Mouse (Mus musculus): ENCODE measurements around the gene Tkfc. TPM values are rescaled to one million over a fixed set of nuclear protein-coding genes. Genes with fewer than 3 reads are reported as not detected.
"Not testable (repeated sequence)": the region's sequence is repeated elsewhere in the genome, so short reads cannot be mapped to it uniquely, and the experiment has no call there.

Gene Tkfc
- polyA plus RNA-seq, 1 experiment from 2014 or later: 15.7 TPM

DNA sequence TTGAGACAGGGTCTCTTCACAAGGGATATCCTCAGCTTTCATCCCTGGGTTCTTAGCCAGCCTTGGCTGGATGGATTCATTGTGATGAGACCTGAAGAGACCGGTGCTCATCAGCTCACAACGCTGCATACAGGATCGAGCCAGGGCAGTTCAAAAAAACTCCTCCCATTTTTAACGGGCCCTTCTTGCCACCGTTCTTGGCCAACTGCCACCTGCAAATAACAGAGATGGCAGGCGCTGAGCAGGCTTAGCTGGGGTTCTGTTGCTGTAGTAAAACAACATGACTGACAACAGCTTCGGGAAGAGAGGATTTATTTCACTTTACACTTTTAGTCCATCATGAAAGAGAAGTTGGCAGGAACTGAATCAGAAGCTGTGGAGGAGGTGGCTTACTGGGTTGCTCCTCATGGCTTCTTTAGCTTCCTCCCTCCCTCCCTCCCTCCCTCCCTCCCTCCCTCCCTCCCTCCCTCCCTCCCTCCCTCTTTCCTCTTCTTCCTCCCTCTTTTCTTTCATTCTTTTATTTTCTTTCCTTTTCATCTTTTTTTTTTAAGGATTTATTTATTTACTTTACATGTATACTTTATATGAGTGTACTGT lies 21.8 kb downstream of the Tkfc start:
- Histone ChIP-seq H3K36me3 (peaks cover 25% of the 10 kb centered on the region), H3K4me2 (replicated peaks) (no peak overlapping the region), H3K9me3 (no peaks in the 10 kb centered on the region), H3K4me3 (no peak overlapping the region), H3K4me1 (peaks cover 1% of the 10 kb centered on the region; the same call in 1 of the 2 replicates), H3K27me3 (no peaks in the 10 kb centered on the region), H3K9ac (no peak overlapping the region), H3K27ac (no peak overlapping the region)
- WGBS: 58% methylated on average over 7 of the region's 7 CpGs
- no peak for ATAC-seq (ENCODE audit: low FRiP score, low read depth)

- 81% methylated on average over 6 of the region's 6 CpGs for WGBS
- Histone ChIP-seq H3K4me2 (replicated peaks) (no peak overlapping the region), H3K27ac (no peak overlapping the region), H3K4me3 (no peak overlapping the region), H3K9ac (no peak overlapping the region), H3K36me3 (peaks cover 16% of the 10 kb centered on the region), H3K27me3 (no peaks in the 10 kb centered on the region), H3K4me1 (peaks cover 11% of the 10 kb centered on the region), H3K9me3 (no peaks in the 10 kb centered on the region)
- ATAC-seq (ENCODE audit: low FRiP score, low read depth): no peak
These were observed 23.5 kb downstream of the Tkfc start for GRCm38 (mm10) chr19:10581984-10582383.

- 87% methylated on average over 3 of the region's 3 CpGs for WGBS
- Histone ChIP-seq H3K9ac (no peak overlapping the region), H3K4me1 (peaks cover 18% of the 10 kb centered on the region), H3K27ac (no peak overlapping the region), H3K9me3 (no peaks in the 10 kb centered on the region), H3K4me2 (replicated peaks) (no peak overlapping the region), H3K36me3 (peaks cover 16% of the 10 kb centered on the region), H3K4me3 (no peak overlapping the region), H3K27me3 (no peaks in the 10 kb centered on the region)
- no peak for ATAC-seq (ENCODE audit: low FRiP score, low read depth)
These were observed 24.7 kb downstream of the Tkfc start for GRCm38 (mm10) chr19:10580761-10581160.

DNA sequence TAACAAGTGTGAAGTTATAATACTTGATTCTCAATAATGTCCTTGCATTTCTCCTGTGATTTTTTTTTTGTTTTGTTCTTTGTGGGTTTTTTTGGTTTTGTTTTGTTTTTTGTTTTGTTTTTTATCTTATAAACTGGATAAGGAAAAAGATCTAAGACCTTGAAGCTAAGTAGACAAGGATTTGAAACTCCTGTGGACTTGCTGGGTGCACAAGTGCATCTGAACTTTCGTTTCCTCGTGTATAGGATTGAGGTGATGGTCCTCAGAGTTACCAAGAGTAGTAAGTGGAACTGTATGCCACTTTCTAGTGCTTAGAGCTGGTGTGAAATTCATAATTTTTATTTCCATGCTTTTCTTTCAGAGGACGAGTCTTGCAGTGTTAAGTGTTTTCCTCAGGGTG lies 25.4 kb downstream of the Tkfc start:
- Histone ChIP-seq H3K27me3 (no peaks in the 10 kb centered on the region), H3K27ac (no peak overlapping the region), H3K4me2 (replicated peaks) (no peak overlapping the region), H3K36me3 (peaks cover 18% of the 10 kb centered on the region), H3K4me1 (peaks cover 19% of the 10 kb centered on the region), H3K4me3 (no peak overlapping the region), H3K9ac (no peak overlapping the region), H3K9me3 (no peaks in the 10 kb centered on the region)
- ATAC-seq (ENCODE audit: low FRiP score, low read depth): no peak
- WGBS: 79% methylated on average over 3 of the region's 3 CpGs

DNA sequence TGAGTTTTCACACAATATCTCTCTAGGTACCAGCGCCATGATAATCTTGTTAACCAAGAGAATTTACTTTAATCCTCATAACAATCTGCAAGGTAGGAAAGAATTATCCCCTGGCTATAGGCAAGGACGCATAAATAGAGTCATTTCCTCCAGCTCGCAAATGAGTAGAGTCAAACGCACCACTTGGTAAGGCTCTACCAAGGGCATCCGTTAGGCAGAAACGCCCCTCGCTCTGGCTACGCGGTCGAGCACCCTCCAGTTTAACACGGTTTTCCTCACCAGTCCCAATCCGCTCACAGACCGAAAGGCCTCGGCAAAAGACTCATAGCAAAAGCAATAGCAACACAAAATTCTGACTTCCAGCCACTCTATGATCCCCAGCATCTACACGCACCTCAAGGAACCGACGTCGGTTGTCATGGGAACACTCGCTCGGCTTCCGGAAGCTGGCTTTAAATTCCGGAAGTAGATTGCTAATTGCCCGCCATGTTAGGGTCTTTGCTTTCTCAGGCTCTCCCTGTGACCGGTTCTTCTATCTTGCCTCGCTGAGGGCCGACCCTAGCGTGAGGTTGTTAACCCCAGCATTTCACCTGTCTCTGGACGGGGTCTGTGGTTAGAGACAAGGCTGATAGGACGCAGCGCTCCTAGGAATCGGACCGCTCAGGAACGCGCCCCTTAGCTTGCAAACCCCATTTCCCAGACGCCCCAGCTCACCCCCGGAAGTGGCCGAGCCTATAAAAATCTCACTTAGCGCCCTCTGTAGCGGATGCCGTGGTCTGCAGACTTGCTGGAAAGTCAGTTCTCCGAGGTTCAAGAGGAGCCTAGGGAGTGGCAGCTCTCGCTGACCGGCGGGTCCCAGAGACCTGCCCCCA lies 28.5 kb downstream of the Tkfc start, which contains the start of the genes Cyb561a3 and Tmem138:
TSS of gene Cyb561a3 (plus strand) at position 483 of the 872 bp plus-strand sequence.
TSS of gene Tmem138 (minus strand) at position 673 of the 872 bp plus-strand sequence.
- peak within 1 kb of the TSS; percentile 70 for H3K4me3 ChIP-seq
- peak within 1 kb of the TSS; percentile 84 for H3K9ac ChIP-seq
- peaks cover 37% of the 10 kb centered on the region for H3K36me3 ChIP-seq
- no peaks in the 10 kb centered on the region for H3K9me3 ChIP-seq
- H3K4me2 ChIP-seq (replicated peaks): peak within 1 kb of the TSS; percentile 80
- peak; percentile 94 for ATAC-seq (ENCODE audit: low FRiP score, low read depth)
- WGBS: under 1% methylated on average over 44 of the region's 44 CpGs
- H3K4me1 ChIP-seq: peaks cover 19% of the 10 kb centered on the region
- no peaks in the 10 kb centered on the region for H3K27me3 ChIP-seq
- peak within 1 kb of the TSS; percentile 90 for H3K27ac ChIP-seq

- WGBS: 91% methylated on average over 6 of the region's 6 CpGs
- no peak overlapping the region for H3K4me2 ChIP-seq (replicated peaks)
- H3K9ac ChIP-seq: no peak overlapping the region
- H3K27me3 ChIP-seq: no peaks in the 10 kb centered on the region
- no peaks in the 10 kb centered on the region for H3K9me3 ChIP-seq
- H3K36me3 ChIP-seq: peaks cover 57% of the 10 kb centered on the region
- no peak overlapping the region for H3K27ac ChIP-seq
- ATAC-seq (ENCODE audit: low FRiP score, low read depth): no peak
- no peak overlapping the region for H3K4me3 ChIP-seq
- no peaks in the 10 kb centered on the region for H3K4me1 ChIP-seq
These were observed 35.8 kb downstream of the Tkfc start for GRCm38 (mm10) chr19:10569627-10570026.

GRCm38 (mm10) chr19:10565217-10565616 lies 40.2 kb downstream of the Tkfc start:
- H3K4me2 ChIP-seq (replicated peaks): no peak overlapping the region
- WGBS: 84% methylated on average over 4 of the region's 4 CpGs
- H3K4me3 ChIP-seq: no peak overlapping the region
- peaks cover 16% of the 10 kb centered on the region for H3K36me3 ChIP-seq
- no peak for ATAC-seq (ENCODE audit: low FRiP score, low read depth)
- H3K27me3 ChIP-seq: no peaks in the 10 kb centered on the region
- no peak overlapping the region for H3K9ac ChIP-seq
- no peak overlapping the region for H3K27ac ChIP-seq
- no peaks in the 10 kb centered on the region for H3K4me1 ChIP-seq
- H3K9me3 ChIP-seq: no peaks in the 10 kb centered on the region

- no peaks in the 10 kb centered on the region for H3K27me3 ChIP-seq
- no peak overlapping the region for H3K4me2 ChIP-seq (replicated peaks)
- 82% methylated on average over 6 of the region's 6 CpGs for WGBS
- H3K4me3 ChIP-seq: no peak overlapping the region
- H3K36me3 ChIP-seq: peaks cover 7% of the 10 kb centered on the region
- no peak overlapping the region for H3K9ac ChIP-seq
- ATAC-seq (ENCODE audit: low FRiP score, low read depth): no peak
- no peak overlapping the region for H3K27ac ChIP-seq
- no peaks in the 10 kb centered on the region for H3K9me3 ChIP-seq
- no peaks in the 10 kb centered on the region for H3K4me1 ChIP-seq
These were observed 41.2 kb downstream of the Tkfc start for GRCm38 (mm10) chr19:10564278-10564677.

DNA sequence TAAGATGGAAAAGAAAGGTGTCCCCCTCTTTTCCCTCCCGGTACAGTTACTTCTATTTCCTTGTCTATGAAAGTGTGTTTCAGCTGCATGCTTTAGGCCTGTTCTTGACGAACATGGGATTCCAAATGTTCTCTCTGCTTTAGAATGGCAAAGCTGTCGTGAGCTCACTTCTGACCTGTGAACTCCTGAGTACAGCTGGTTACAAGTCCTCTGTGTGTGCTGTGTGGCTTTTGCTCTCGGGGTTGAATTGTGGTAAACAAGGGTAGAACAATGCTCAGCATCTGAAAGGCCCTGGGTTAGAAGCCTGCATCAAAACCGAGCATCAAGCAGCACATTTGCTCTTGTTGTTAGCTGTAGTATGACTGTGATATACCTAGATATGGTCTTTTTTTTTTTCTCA lies 43.1 kb downstream of the Tkfc start:
- H3K27ac ChIP-seq: no peak overlapping the region
- no peak overlapping the region for H3K4me3 ChIP-seq
- H3K4me1 ChIP-seq: no peaks in the 10 kb centered on the region
- H3K9ac ChIP-seq: no peak overlapping the region
- H3K9me3 ChIP-seq: no peaks in the 10 kb centered on the region
- no peaks in the 10 kb centered on the region for H3K36me3 ChIP-seq
- no peaks in the 10 kb centered on the region for H3K27me3 ChIP-seq
- no peak for ATAC-seq (ENCODE audit: low FRiP score, low read depth)
- no peak overlapping the region for H3K4me2 ChIP-seq (replicated peaks)
- WGBS: 62% methylated on average over 5 of the region's 5 CpGs

DNA sequence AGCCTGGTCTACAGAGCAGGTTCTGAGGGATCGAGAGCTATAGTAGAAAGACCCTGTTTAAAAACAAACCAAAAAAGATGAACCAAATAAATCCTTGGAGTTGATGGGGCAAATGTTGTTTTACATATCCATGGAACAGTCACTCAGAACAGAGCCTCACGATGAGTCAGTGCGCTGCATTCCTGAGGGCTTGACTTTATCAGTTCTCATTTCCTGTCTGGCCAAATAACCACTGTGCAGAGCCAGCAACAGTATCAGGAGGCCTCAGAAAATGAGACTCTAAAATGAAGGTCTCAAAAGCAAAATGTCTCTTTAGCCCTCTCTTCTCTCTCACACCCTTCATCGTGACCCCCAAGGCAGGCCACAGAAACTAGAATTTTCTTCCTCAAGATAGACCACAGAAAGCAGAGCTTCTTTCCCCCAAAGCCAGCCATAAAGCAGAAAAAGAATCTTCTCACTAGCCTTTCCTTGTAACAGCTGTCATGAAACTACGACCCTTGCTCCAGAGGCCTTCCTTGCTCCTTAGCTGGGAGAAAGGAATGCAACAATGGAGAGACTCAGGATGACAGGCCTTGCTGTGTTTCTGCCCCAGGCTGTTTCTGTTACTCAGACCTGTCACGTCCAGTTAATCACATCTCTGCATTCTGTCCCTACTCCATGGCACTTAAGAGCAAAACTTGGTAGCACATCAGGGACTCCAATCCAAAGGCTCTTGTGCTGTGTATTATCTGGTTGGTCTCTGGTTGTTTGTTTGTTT lies 43.7 kb downstream of the Tkfc start:
- WGBS: 56% methylated on average over 6 of the region's 6 CpGs
- no peaks in the 10 kb centered on the region for H3K36me3 ChIP-seq
- no peak for ATAC-seq (ENCODE audit: low FRiP score, low read depth)
- no peak overlapping the region for H3K9ac ChIP-seq
- H3K27me3 ChIP-seq: no peaks in the 10 kb centered on the region
- peaks cover 1% of the 10 kb centered on the region for H3K4me1 ChIP-seq
- H3K9me3 ChIP-seq: no peaks in the 10 kb centered on the region
- no peak overlapping the region; the same call in 1 of the 2 replicates for H3K27ac ChIP-seq
- no peak overlapping the region for H3K4me2 ChIP-seq (replicated peaks)
- H3K4me3 ChIP-seq: no peak overlapping the region

GRCm38 (mm10) chr19:10560108-10560507 lies 45.3 kb downstream of the Tkfc start:
- WGBS: 37% methylated on average over 5 of the region's 5 CpGs
- Histone ChIP-seq H3K4me3 (no peak overlapping the region), H3K9me3 (no peaks in the 10 kb centered on the region), H3K9ac (peak overlapping the region; percentile 2; the same call in 1 of the 2 replicates), H3K36me3 (no peaks in the 10 kb centered on the region), H3K4me1 (peaks cover 9% of the 10 kb centered on the region), H3K4me2 (replicated peaks) (no peak overlapping the region), H3K27me3 (no peaks in the 10 kb centered on the region), H3K27ac (no peak overlapping the region)
- no peak for ATAC-seq (ENCODE audit: low FRiP score, low read depth)

GRCm38 (mm10) chr19:10557837-10558375 lies 47.5 kb downstream of the Tkfc start:
- ATAC-seq (ENCODE audit: low FRiP score, low read depth): not testable (repeated sequence)
- 73% methylated on average over 4 of the region's 4 CpGs for WGBS

More at GRCm38 (mm10) chr19:10557837-10558375, 47.5 kb downstream of the Tkfc start:
- H3K27me3 ChIP-seq; H3K4me3 ChIP-seq; H3K36me3 ChIP-seq; H3K4me2 ChIP-seq (replicated peaks); H3K27ac ChIP-seq; H3K9me3 ChIP-seq; H3K9ac ChIP-seq: not testable (repeated sequence)
- H3K4me1 ChIP-seq: peaks cover 17% of the 10 kb centered on the region

All from limb, embryonic 13.5 days (tissue).